Mouse (Mus musculus) common myeloid progenitor, adult 5-6 weeks (primary cell): ENCODE results near the gene Ank3. TPM values are rescaled to one million over a fixed set of nuclear protein-coding genes. Genes with fewer than 3 reads are reported as not detected.
A peak's percentile ranks its signal among the peaks of the same experiment; 100 is the strongest.

Experiments
- ATAC-seq: replicated peaks from 2 replicates; pipeline ENCODE4 v1.8.0; 2016; ENCODE audit warnings: low read depth, mild to moderate bottlenecking, moderate TSS enrichment, inconsistent platforms; ENCODE audit not compliant: poor library complexity, severe bottlenecking
- total RNA-seq: library from RNA; stranded (forward); fragments of 200-1000, 187-1606 nt; gene quantifications from 2 replicates; pipeline ENCODE4 v1.2.3, GENCODE M21; 2017

Ank3 gene
- total RNA-seq, 1 experiment from 2014 or later, result 0.50 TPM

- no peak for ATAC-seq
These were observed 1.3 kb downstream of the Ank3 start for GRCm38 (mm10) chr10:69399814-69400385.

- no peak for ATAC-seq
These were observed 6.9 kb downstream of the Ank3 start for GRCm38 (mm10) chr10:69405431-69405830.

GRCm38 (mm10) chr10:69414888-69415287 lies 16.3 kb downstream of the Ank3 start:
- no peak for ATAC-seq

- ATAC-seq, result no peak
These were observed 20.1 kb downstream of the Ank3 start for GRCm38 (mm10) chr10:69418716-69419115.

GRCm38 (mm10) chr10:69420306-69420705 lies 21.7 kb downstream of the Ank3 start:
- ATAC-seq, result no peak

- ATAC-seq, result no peak
These were observed 25.5 kb downstream of the Ank3 start for GRCm38 (mm10) chr10:69424051-69424450.

- no peak for ATAC-seq
These were observed 31.6 kb downstream of the Ank3 start for GRCm38 (mm10) chr10:69430138-69430537.

GRCm38 (mm10) chr10:69431101-69431500 lies 32.5 kb downstream of the Ank3 start:
- ATAC-seq, result no peak

- no peak for ATAC-seq
These were observed 36.6 kb downstream of the Ank3 start for GRCm38 (mm10) chr10:69435213-69435612.

- no peak for ATAC-seq
These were observed 40.9 kb downstream of the Ank3 start for GRCm38 (mm10) chr10:69439449-69439848.

GRCm38 (mm10) chr10:69444546-69444945 lies 46.0 kb downstream of the Ank3 start:
- ATAC-seq, result no peak

GRCm38 (mm10) chr10:69445951-69446350 lies 47.4 kb downstream of the Ank3 start:
- ATAC-seq, result no peak

GRCm38 (mm10) chr10:69446566-69446965 lies 48.0 kb downstream of the Ank3 start:
- no peak for ATAC-seq

GRCm38 (mm10) chr10:69447308-69447707 lies 48.7 kb downstream of the Ank3 start:
- ATAC-seq, result no peak

- no peak for ATAC-seq
These were observed 49.6 kb downstream of the Ank3 start for GRCm38 (mm10) chr10:69448174-69448573.

- ATAC-seq, result no peak
These were observed 52.4 kb downstream of the Ank3 start for GRCm38 (mm10) chr10:69451006-69451405.

GRCm38 (mm10) chr10:69452180-69452977 lies 53.8 kb downstream of the Ank3 start:
- ATAC-seq, result peak; percentile 62; the same call in 1 of the 2 replicates

- ATAC-seq, result no peak
These were observed 55.0 kb downstream of the Ank3 start for GRCm38 (mm10) chr10:69453531-69453930.

- ATAC-seq, result no peak
These were observed 55.9 kb downstream of the Ank3 start for GRCm38 (mm10) chr10:69454480-69454879.

GRCm38 (mm10) chr10:69464826-69465225 lies 66.3 kb downstream of the Ank3 start:
- no peak for ATAC-seq

- ATAC-seq, result no peak
These were observed 67.1 kb downstream of the Ank3 start for GRCm38 (mm10) chr10:69465558-69466200.
